Mouse (Mus musculus) layer of hippocampus, adult 9-11 months (tissue): ENCODE data around the gene Gys1.
"Not testable (repeated sequence)": the region's sequence is repeated elsewhere in the genome, so short reads cannot be mapped to it uniquely, and the experiment has no call there.

Experiments used
- DNase-seq: peaks from one replicate; pipeline ENCODE4 v3.0.0; 2022

Gys1 gene

GRCm38 (mm10) chr7:45457204-45458060 lies 22.8 kb downstream of the Gys1 start:
- peak; percentile 77 for DNase-seq

GRCm38 (mm10) chr7:45458748-45459563 lies 24.3 kb downstream of the Gys1 start:
- peak; percentile 76 for DNase-seq

GRCm38 (mm10) chr7:45459564-45460140 lies 25.0 kb downstream of the Gys1 start, which contains the start of gene Ftl1:
TSS of gene Ftl1 (minus strand) at chr7:45459884.
- peak; percentile 99 for DNase-seq

- no peak for DNase-seq
Measured at GRCm38 (mm10) chr7:45460377-45460776, 25.7 kb downstream of the Gys1 start.

GRCm38 (mm10) chr7:45460860-45461314 lies 26.2 kb downstream of the Gys1 start:
- DNase-seq: peak; percentile 66

GRCm38 (mm10) chr7:45461326-45461725 lies 26.7 kb downstream of the Gys1 start:
- DNase-seq: no peak

- DNase-seq: no peak
Measured at GRCm38 (mm10) chr7:45461781-45462180, 27.1 kb downstream of the Gys1 start.

GRCm38 (mm10) chr7:45462325-45462724 lies 27.7 kb downstream of the Gys1 start:
- no peak for DNase-seq

GRCm38 (mm10) chr7:45462868-45463267 lies 28.2 kb downstream of the Gys1 start:
- DNase-seq: not testable (repeated sequence)

- DNase-seq: no peak
Measured at GRCm38 (mm10) chr7:45463987-45464778, 29.5 kb downstream of the Gys1 start.

- DNase-seq: no peak
Measured at GRCm38 (mm10) chr7:45465112-45465511, 30.5 kb downstream of the Gys1 start.

- no peak for DNase-seq
Measured at GRCm38 (mm10) chr7:45465549-45465948, 30.9 kb downstream of the Gys1 start.

- peak; percentile 97 for DNase-seq
Measured at GRCm38 (mm10) chr7:45466283-45467089, 31.8 kb downstream of the Gys1 start, which contains the start of gene Bax. TSS of gene Bax (minus strand) at chr7:45466898.

GRCm38 (mm10) chr7:45467090-45467670 lies 32.5 kb downstream of the Gys1 start:
- no peak for DNase-seq

GRCm38 (mm10) chr7:45470869-45471268 lies 36.2 kb downstream of the Gys1 start:
- no peak for DNase-seq

- no peak for DNase-seq
Measured at GRCm38 (mm10) chr7:45475291-45475969, 40.8 kb downstream of the Gys1 start.

- DNase-seq: no peak
Measured at GRCm38 (mm10) chr7:45476453-45476852, 41.8 kb downstream of the Gys1 start.

GRCm38 (mm10) chr7:45477003-45477402 lies 42.4 kb downstream of the Gys1 start:
- no peak for DNase-seq

GRCm38 (mm10) chr7:45478774-45479173 lies 44.1 kb downstream of the Gys1 start:
- DNase-seq: no peak

GRCm38 (mm10) chr7:45480310-45480709 lies 45.7 kb downstream of the Gys1 start:
- DNase-seq: not testable (repeated sequence)
